Mouse (Mus musculus) testis, adult 2 months (tissue): Measurements from ENCODE around the gene Ppard.

Experiments used
- CTCF ChIP-seq: fragments of 200-500 bp; IDR thresholded peaks from 2 replicates; pipeline ENCODE4 v1.5.1; 2012; ENCODE audit warnings: low read depth, mild to moderate bottlenecking, inconsistent platforms, low read length, moderate library complexity; ENCODE audit not compliant: control insufficient read depth, insufficient read depth, insufficient replicate concordance
- POLR2A ChIP-seq: fragments of 200-500 bp; IDR thresholded peaks from 2 replicates; pipeline ENCODE4 v1.6.1; 2012; ENCODE audit warnings: low read depth, mild to moderate bottlenecking, inconsistent platforms, low read length, moderate library complexity; ENCODE audit not compliant: control insufficient read depth

- TF ChIP-seq CTCF (no peak), POLR2A (no peak)
These were observed 22.3 kb downstream of the Ppard start for GRCm38 (mm10) chr17:28254804-28255203.
